ENCODE assay signal across 18 mouse cellular contexts in genomic region chr13:93091176-93091575, GRCm38 (mm10). TPM values are rescaled to one million over a fixed set of nuclear protein-coding genes. Genes with fewer than 3 reads are reported as not detected.
"Had no signal": no experiment of that assay in that cellular context is flagged by ENCODE, and none has a peak within 500 bp of the region (broad histone marks: within the 10 kb centered on the region; RNA-seq: fewer than 3 reads in every experiment).

No protein-coding gene starts in this region.

- H3K4me1 ChIP-seq: hindbrain, embryonic 13.5 days; hindbrain, embryonic 15.5 days; kidney, embryonic 15.5 days; limb, embryonic 13.5 days; limb, embryonic 15.5 days had no signal

- H3K27me3 ChIP-seq: hindbrain, embryonic 13.5 days; hindbrain, embryonic 15.5 days; kidney, embryonic 15.5 days; limb, embryonic 13.5 days; limb, embryonic 15.5 days; liver, embryonic 12.5 days had no signal

- DNase-seq: kidney, adult 11 months; kidney, adult 2 months; kidney, adult 9 months; kidney, postnatal 14 days; kidney, postnatal 36 days; layer of hippocampus, adult 9-11 months; layer of hippocampus, postnatal 36 days; left cerebral cortex, postnatal 4 days; lung, adult 18-20 months had no signal

- H3K4me3 ChIP-seq: hindbrain, embryonic 13.5 days; hindbrain, embryonic 15.5 days; kidney, embryonic 15.5 days; limb, embryonic 13.5 days; limb, embryonic 15.5 days; liver, embryonic 12.5 days had no signal

- H3K27ac ChIP-seq: hindbrain, embryonic 13.5 days; hindbrain, embryonic 15.5 days; hindbrain, postnatal 0 days; kidney, embryonic 15.5 days; kidney, postnatal 0 days; limb, embryonic 13.5 days; limb, embryonic 15.5 days; liver, embryonic 12.5 days; liver, embryonic 14.5 days had no signal

RNA-seq across cellular contexts. Expression of gene Cmya5, which starts 53.3 kb away (rescaled TPM):
- polyA plus RNA-seq: liver, embryonic 12.5 days had no signal
